Mouse (Mus musculus) liver, postnatal 0 days (tissue): ENCODE data around the gene Tnni1. TPM values are rescaled to one million over a fixed set of nuclear protein-coding genes. Genes with fewer than 3 reads are reported as not detected.
A peak's percentile ranks its signal among the peaks of the same experiment; 100 is the strongest.

Experiments
- ATAC-seq: fragments of 200-750 bp; cut with Nextera tagmentation; 2 replicates; pipeline ENCODE4 v1.8.0; 2017; ENCODE audit warnings: mild to moderate bottlenecking, moderate library complexity
- DNase-seq: peaks from one replicate; pipeline ENCODE4 v3.0.0-alpha.2; 2016
- H3K27ac ChIP-seq: fragments of 300-500 bp; sonication (generic); 2 replicates; pipeline ENCODE4 v1.5.1; 2014; ENCODE audit warnings: antibody characterized with exemption, moderate library complexity, mild to moderate bottlenecking, low read depth
- H3K27me3 ChIP-seq: fragments of 300-500 bp; sonication (generic); 2 replicates; pipeline ENCODE4 v1.6.1; 2014; ENCODE audit warnings: low read length, control low read depth, mixed read lengths; ENCODE audit not compliant: insufficient read depth
- H3K36me3 ChIP-seq: fragments of 300-500 bp; sonication (generic); replicated peaks from 2 replicates; pipeline ENCODE4 v1.6.1; 2014; ENCODE audit warnings: mild to moderate bottlenecking, control low read depth, low read length, moderate library complexity, mixed read lengths; ENCODE audit not compliant: insufficient read depth
- H3K4me1 ChIP-seq: fragments of 300-500 bp; sonication (generic); 2 replicates; pipeline ENCODE4 v1.6.1; 2014; ENCODE audit warnings: antibody characterized with exemption, mild to moderate bottlenecking, control low read depth; ENCODE audit not compliant: insufficient read depth
- H3K4me2 ChIP-seq: fragments of 300-500 bp; sonication (generic); 2 replicates; pipeline ENCODE4 v1.6.1; 2014; ENCODE audit warnings: low read depth, mild to moderate bottlenecking, low read length, moderate library complexity, mixed read lengths
- H3K4me3 ChIP-seq: fragments of 300-500 bp; sonication (generic); 2 replicates; pipeline ENCODE4 v1.5.1; 2014; ENCODE audit warnings: low read depth, low read length
- H3K9ac ChIP-seq: fragments of 300-500 bp; sonication (generic); replicated peaks from 2 replicates; pipeline ENCODE4 v1.6.1; 2014; ENCODE audit warnings: mild to moderate bottlenecking, moderate library complexity
- H3K9me3 ChIP-seq: fragments of 300-500 bp; sonication (generic); 2 replicates; pipeline ENCODE4 v1.6.1; 2016; ENCODE audit warnings: mild to moderate bottlenecking, control low read depth, low read length, mixed read lengths
- CTCF ChIP-seq: sonication (generic); IDR thresholded peaks from 2 replicates; pipeline ENCODE4 v1.5.1; 2016; ENCODE audit warnings: antibody characterized with exemption, low read depth
- EP300 ChIP-seq: IDR thresholded peaks from 2 replicates; pipeline ENCODE4 v1.6.1; 2016; ENCODE audit warnings: antibody characterized with exemption, low read depth, mild to moderate bottlenecking
- WGBS: fragments of 180-500 bp; shearing (Covaris S2); extraction: QIAGEN DNeasy Blood & Tissue Kit; methylation state at CpG from one replicate; pipeline ENCODE4 v1.1.7; 2014; ENCODE audit not compliant: insufficient replicate concordance; 5-methylcytosine and 5-hydroxymethylcytosine counted together
- polyA plus RNA-seq: library from polyadenylated mRNA; unstranded; fragments of >200 nt; fragmentation: Nextera tagmentation; extraction: Ambion mirVana; gene quantifications from 2 replicates; pipeline ENCODE4 v1.2.1, GENCODE M21; 2015

Tnni1 gene
- polyA plus RNA-seq, 1 experiment from 2014 or later: 1.2 TPM

- H3K9ac ChIP-seq: no peak overlapping the region
- no peaks in the 10 kb centered on the region for H3K9me3 ChIP-seq
- ATAC-seq (no peak), DNase-seq (no peak)
- WGBS: 56% methylated on average over 2 of the region's 2 CpGs
- TF ChIP-seq EP300: no peak
- TF ChIP-seq CTCF: no peak
- H3K4me3 ChIP-seq: no peak overlapping the region
- H3K36me3 ChIP-seq: no peaks in the 10 kb centered on the region
- no peak overlapping the region for H3K4me2 ChIP-seq
- H3K27ac ChIP-seq: no peak overlapping the region; the same call in 1 of the 2 replicates
- peaks cover 14% of the 10 kb centered on the region for H3K4me1 ChIP-seq
- H3K27me3 ChIP-seq: peaks cover 31% of the 10 kb centered on the region
These were observed 15.1 kb upstream of the Tnni1 start for GRCm38 (mm10) chr1:135764206-135764528.

- H3K36me3 ChIP-seq: no peaks in the 10 kb centered on the region
- ATAC-seq: peak; percentile 79
- peaks cover 31% of the 10 kb centered on the region for H3K27me3 ChIP-seq
- peak within 1 kb of the TSS; percentile 58 for H3K9ac ChIP-seq
- H3K4me1 ChIP-seq: peaks cover 14% of the 10 kb centered on the region
- 1% methylated on average over 82 of the region's 90 CpGs for WGBS
- DNase-seq: peak; percentile 66
- peak within 1 kb of the TSS; percentile 55 for H3K4me3 ChIP-seq
- peak within 1 kb of the TSS; percentile 90 for H3K4me2 ChIP-seq
- H3K9me3 ChIP-seq: no peaks in the 10 kb centered on the region
- no peak for TF ChIP-seq CTCF
- no peak for TF ChIP-seq EP300
- H3K27ac ChIP-seq: peak within 1 kb of the TSS; percentile 18; the same call in 1 of the 2 replicates
These were observed 13.3 kb upstream of the Tnni1 start, which contains the start of gene Phlda3 for GRCm38 (mm10) chr1:135765645-135766591. Gene Phlda3 (plus strand): TSS chr1:135766119.

- no peak for ATAC-seq
- no peak for DNase-seq
- no peaks in the 10 kb centered on the region for H3K9me3 ChIP-seq
- H3K4me1 ChIP-seq: peaks cover 14% of the 10 kb centered on the region
- TF ChIP-seq EP300: no peak
- TF ChIP-seq CTCF: no peak
- H3K4me2 ChIP-seq: peak overlapping the region; percentile 90
- 33% methylated on average over 30 of the region's 30 CpGs for WGBS
- peak overlapping the region; percentile 58 for H3K9ac ChIP-seq
- H3K27me3 ChIP-seq: peaks cover 31% of the 10 kb centered on the region
- H3K27ac ChIP-seq: peak overlapping the region; percentile 18; the same call in 1 of the 2 replicates
- H3K36me3 ChIP-seq: no peaks in the 10 kb centered on the region
- H3K4me3 ChIP-seq: peak overlapping the region; percentile 55
These were observed 12.5 kb upstream of the Tnni1 start for GRCm38 (mm10) chr1:135766592-135767306.

GRCm38 (mm10) chr1:135767324-135767890 is 11.8 kb upstream of the Tnni1 start:
- Histone ChIP-seq H3K4me3 (peak overlapping the region; percentile 55), H3K4me2 (peak overlapping the region; percentile 90), H3K9ac (peak overlapping the region; percentile 58; the same call in 1 of the 2 replicates), H3K36me3 (no peaks in the 10 kb centered on the region), H3K9me3 (no peaks in the 10 kb centered on the region), H3K27me3 (peaks cover 31% of the 10 kb centered on the region), H3K4me1 (peaks cover 14% of the 10 kb centered on the region), H3K27ac (no peak overlapping the region)
- TF ChIP-seq CTCF (no peak), EP300 (no peak)
- ATAC-seq (no peak), DNase-seq (no peak)
- 72% methylated on average over 4 of the region's 4 CpGs for WGBS

GRCm38 (mm10) chr1:135768400-135768799 is 10.8 kb upstream of the Tnni1 start:
- H3K36me3 ChIP-seq: no peaks in the 10 kb centered on the region
- no peak overlapping the region for H3K9ac ChIP-seq
- H3K4me2 ChIP-seq: no peak overlapping the region
- H3K9me3 ChIP-seq: no peaks in the 10 kb centered on the region
- H3K4me3 ChIP-seq: no peak overlapping the region
- WGBS: 84% methylated on average over 2 of the region's 2 CpGs
- DNase-seq (no peak), ATAC-seq (no peak)
- TF ChIP-seq CTCF (no peak), EP300 (no peak)
- H3K27ac ChIP-seq: no peak overlapping the region
- peaks cover 14% of the 10 kb centered on the region for H3K4me1 ChIP-seq
- peaks cover 31% of the 10 kb centered on the region for H3K27me3 ChIP-seq

- WGBS: 48% methylated on average over 7 of the region's 7 CpGs
- H3K4me3 ChIP-seq: no peak overlapping the region
- no peak for DNase-seq
These were observed 9.0 kb upstream of the Tnni1 start for GRCm38 (mm10) chr1:135770237-135770636.

More at GRCm38 (mm10) chr1:135770237-135770636, 9.0 kb upstream of the Tnni1 start:
- H3K9me3 ChIP-seq: no peaks in the 10 kb centered on the region
- H3K4me2 ChIP-seq: no peak overlapping the region
- H3K27me3 ChIP-seq: peaks cover 24% of the 10 kb centered on the region
- H3K27ac ChIP-seq: no peak overlapping the region
- ATAC-seq: no peak
- H3K9ac ChIP-seq: no peak overlapping the region
- TF ChIP-seq EP300 (no peak), CTCF (no peak)
- H3K36me3 ChIP-seq: no peaks in the 10 kb centered on the region
- peaks cover 14% of the 10 kb centered on the region for H3K4me1 ChIP-seq
